Mouse (Mus musculus) liver, embryonic 15.5 days (tissue): Measurements from ENCODE around the gene Fam114a2. TPM values are rescaled to one million over a fixed set of nuclear protein-coding genes. Genes with fewer than 3 reads are reported as not detected.

Source experiments
- polyA plus RNA-seq: library from polyadenylated mRNA; unstranded; fragments of >200 nt; fragmentation: Nextera tagmentation; extraction: Ambion mirVana; gene quantifications from 2 replicates; pipeline ENCODE4 v1.2.1, GENCODE M21; 2015

The Fam114a2 gene
- polyA plus RNA-seq, 1 experiment from 2014 or later, result 28.9 TPM

Other genes starting within 250 kb of the Fam114a2 start
- 11.2 TPM in 2 replicates for gene Mfap3, start within 50 bp of the Fam114a2 start, polyA plus RNA-seq
- gene Galnt10, start 126.8 kb upstream of the Fam114a2 start, polyA plus RNA-seq, result 27.1 and 30.9 TPM in 2 replicates